Mouse (Mus musculus) forebrain, postnatal 0 days (tissue): ENCODE measurements around the gene Sh3rf1. TPM values are rescaled to one million over a fixed set of nuclear protein-coding genes. Genes with fewer than 3 reads are reported as not detected.

Experiments
- ATAC-seq: fragments of 200-750 bp; cut with Nextera tagmentation; 2 replicates; pipeline ENCODE4 v1.8.0; 2017; ENCODE audit warnings: mild to moderate bottlenecking, moderate library complexity
- DNase-seq: peaks from one replicate; pipeline ENCODE4 v3.0.0-alpha.2; 2015
- H3K27ac ChIP-seq: fragments of 300-500 bp; sonication (generic); 2 replicates; pipeline ENCODE4 v1.5.1; 2014; ENCODE audit warnings: low read depth, mild to moderate bottlenecking, antibody characterized with exemption, low read length, moderate library complexity, mixed read lengths
- H3K27me3 ChIP-seq: fragments of 300-500 bp; sonication (generic); 2 replicates; pipeline ENCODE4 v1.6.1; 2014; ENCODE audit warnings: mild to moderate bottlenecking, low read length, mixed read lengths; ENCODE audit not compliant: insufficient read depth
- H3K36me3 ChIP-seq: fragments of 300-500 bp; sonication (generic); 2 replicates; pipeline ENCODE4 v1.6.1; 2014; ENCODE audit warnings: mild to moderate bottlenecking, moderate library complexity; ENCODE audit not compliant: insufficient read depth
- H3K4me1 ChIP-seq: fragments of 300-500 bp; sonication (generic); 2 replicates; pipeline ENCODE4 v1.6.1; 2014; ENCODE audit warnings: antibody characterized with exemption; ENCODE audit not compliant: insufficient read depth
- H3K4me2 ChIP-seq: fragments of 300-500 bp; sonication (generic); 2 replicates; pipeline ENCODE4 v1.6.1; 2014; ENCODE audit warnings: low read depth, mild to moderate bottlenecking, moderate library complexity
- H3K4me3 ChIP-seq: fragments of 300-500 bp; sonication (generic); 2 replicates; pipeline ENCODE4 v1.5.1; 2014; ENCODE audit warnings: low read depth, low read length, mixed read lengths
- H3K9ac ChIP-seq: fragments of 300-500 bp; sonication (generic); 2 replicates; pipeline ENCODE4 v1.6.1; 2014; ENCODE audit warnings: mild to moderate bottlenecking
- H3K9me3 ChIP-seq: fragments of 300-500 bp; sonication (generic); 2 replicates; pipeline ENCODE4 v1.6.1; 2016; ENCODE audit warnings: low read length
- CTCF ChIP-seq: sonication (generic); IDR thresholded peaks from 2 replicates; pipeline ENCODE4 v1.5.1; 2016; ENCODE audit warnings: antibody characterized with exemption, control low read depth, low read depth
- WGBS: fragments of 180-500 bp; shearing (Covaris S2); extraction: QIAGEN DNeasy Blood & Tissue Kit; methylation state at CpG from one replicate; pipeline ENCODE4 v1.1.7; 2014; 5-methylcytosine and 5-hydroxymethylcytosine counted together
- polyA plus RNA-seq: library from polyadenylated mRNA; unstranded; fragments of >200 nt; fragmentation: Nextera tagmentation; extraction: Ambion mirVana; gene quantifications from 2 replicates; pipeline ENCODE4 v1.2.1, GENCODE M21; 2015
- total RNA-seq: library from RNA; depleted of rRNA; stranded (reverse); fragments of >200 nt; gene quantifications from 2 replicates; pipeline ENCODE4 v1.2.3, GENCODE M21; 2014

Gene Sh3rf1
- total and polyA plus RNA-seq, 2 experiments from 2014 or later: 27.3 to 35.4 TPM

- Histone ChIP-seq H3K27me3 (no peaks in the 10 kb centered on the region), H3K9me3 (no peaks in the 10 kb centered on the region), H3K4me2 (no peak overlapping the region), H3K4me1 (peaks cover 19% of the 10 kb centered on the region; the same call in 1 of the 2 replicates), H3K9ac (no peak overlapping the region), H3K27ac (no peak overlapping the region), H3K4me3 (no peak overlapping the region), H3K36me3 (no peaks in the 10 kb centered on the region)
- no peak for DNase-seq
- 0 out of 2 replicates have a peak, but pooled peaks have one; percentile 3 for ATAC-seq
- 43% methylated on average over 9 of the region's 9 CpGs for WGBS
- TF ChIP-seq CTCF: no peak
Observed at GRCm38 (mm10) chr8:61310403-61310871, 86.8 kb downstream of the Sh3rf1 start.

GRCm38 (mm10) chr8:61313016-61313415, 89.3 kb downstream of the Sh3rf1 start:
- H3K36me3 ChIP-seq: no peaks in the 10 kb centered on the region
- 86% methylated on average over 7 of the region's 7 CpGs for WGBS
- H3K9ac ChIP-seq: no peak overlapping the region
- H3K27me3 ChIP-seq: no peaks in the 10 kb centered on the region
- no peak overlapping the region for H3K4me2 ChIP-seq
- no peak for TF ChIP-seq CTCF
- H3K4me3 ChIP-seq: no peak overlapping the region
- no peak overlapping the region for H3K27ac ChIP-seq
- no peaks in the 10 kb centered on the region for H3K9me3 ChIP-seq
- peaks cover 19% of the 10 kb centered on the region; the same call in 1 of the 2 replicates for H3K4me1 ChIP-seq
- DNase-seq: no peak
- ATAC-seq: no peak

DNA sequence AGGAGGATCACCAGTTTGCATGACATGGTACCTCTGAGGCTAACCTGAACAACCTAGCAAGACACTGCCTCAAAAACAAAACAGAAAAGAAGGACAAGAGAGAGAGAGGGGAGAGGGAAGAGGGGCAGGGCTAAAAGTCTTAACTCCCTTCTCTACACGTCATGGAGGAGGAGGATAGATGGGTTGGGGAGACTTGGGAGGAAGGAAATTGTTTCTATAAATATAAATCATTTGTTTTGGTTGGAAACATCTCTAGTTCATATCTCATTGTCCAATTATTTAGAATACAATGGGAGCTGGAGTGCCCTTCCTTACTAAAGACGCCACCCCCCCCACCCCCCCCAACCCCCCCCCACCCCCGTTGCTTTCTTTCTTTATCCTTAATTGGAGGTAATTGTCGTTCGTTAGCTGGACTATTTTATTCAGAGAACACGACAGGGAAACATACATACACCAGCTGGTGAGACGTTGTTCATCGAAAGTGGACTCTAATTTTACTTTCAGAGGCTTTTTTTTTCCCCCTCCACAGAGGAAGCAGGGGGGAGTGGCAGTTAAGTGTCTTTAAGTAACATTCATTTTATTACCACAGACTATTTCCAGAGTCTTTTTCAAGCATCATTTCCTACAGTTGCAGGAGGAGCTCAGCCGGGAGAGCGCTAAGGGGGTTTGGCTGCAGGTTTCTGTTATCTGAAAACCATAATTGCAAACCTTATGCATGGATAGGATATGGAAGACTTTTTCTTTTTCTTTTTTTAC, 92.5 kb downstream of the Sh3rf1 start:
- 23% methylated on average over 10 of the region's 10 CpGs for WGBS
- no peak overlapping the region for H3K27ac ChIP-seq
- no peak for TF ChIP-seq CTCF

DNA sequence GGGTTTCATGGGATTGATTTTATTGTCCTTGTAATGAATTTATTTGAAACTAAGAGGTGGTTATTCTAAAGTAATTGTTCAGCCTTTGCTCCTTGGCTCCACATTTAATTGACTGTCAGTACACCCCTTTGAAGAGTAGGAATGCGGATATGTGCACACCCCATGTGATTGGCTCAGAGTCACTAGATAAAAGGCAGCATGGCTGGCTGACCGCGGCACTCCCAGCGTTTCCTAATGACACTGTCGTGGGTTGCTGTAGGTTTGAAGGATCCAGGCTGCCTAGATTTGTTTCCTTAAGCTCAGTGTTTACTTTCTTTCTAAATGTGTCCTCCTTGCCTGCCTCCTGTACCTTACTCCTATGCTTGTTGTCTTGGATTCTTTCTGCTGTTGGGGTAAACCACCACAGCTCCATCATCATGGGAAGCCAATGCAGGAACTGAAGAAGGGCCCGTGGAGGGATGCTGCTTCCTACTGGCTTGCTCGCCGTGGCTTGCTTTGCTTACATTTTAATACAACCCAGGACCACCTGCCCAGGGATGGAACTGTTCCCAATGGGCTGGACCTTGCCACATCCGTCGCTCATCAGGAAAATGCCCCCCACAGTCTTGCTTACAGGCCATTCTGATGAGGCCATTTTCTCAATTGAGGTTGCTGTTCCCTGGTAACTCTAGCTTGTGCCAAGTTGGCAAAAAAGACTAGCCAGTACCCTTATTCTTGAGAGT, 93.3 kb downstream of the Sh3rf1 start:
- H3K4me1 ChIP-seq: no peaks in the 10 kb centered on the region
- no peak for TF ChIP-seq CTCF
- no peak overlapping the region for H3K4me2 ChIP-seq
- H3K4me3 ChIP-seq: no peak overlapping the region
- H3K27ac ChIP-seq: no peak overlapping the region
- no peaks in the 10 kb centered on the region for H3K36me3 ChIP-seq
- 37% methylated on average over 10 of the region's 10 CpGs for WGBS
- H3K9me3 ChIP-seq: no peaks in the 10 kb centered on the region
- H3K9ac ChIP-seq: no peak overlapping the region
- ATAC-seq (peak; percentile 32; the same call in 1 of the 2 replicates), DNase-seq (no peak)
- H3K27me3 ChIP-seq: no peaks in the 10 kb centered on the region

More for the DNA sequence above, 92.5 kb downstream of the Sh3rf1 start:
- Histone ChIP-seq H3K36me3 (no peaks in the 10 kb centered on the region), H3K4me2 (no peak overlapping the region), H3K9me3 (no peaks in the 10 kb centered on the region), H3K4me1 (no peaks in the 10 kb centered on the region), H3K27me3 (no peaks in the 10 kb centered on the region), H3K4me3 (no peak overlapping the region), H3K9ac (no peak overlapping the region)
- no peak for DNase-seq
- no peak; the same call in 1 of the 2 replicates for ATAC-seq

- H3K4me1 ChIP-seq: no peaks in the 10 kb centered on the region
- 51% methylated on average over 6 of the region's 6 CpGs for WGBS
Observed at GRCm38 (mm10) chr8:61317535-61318136, 94.0 kb downstream of the Sh3rf1 start.

DNA sequence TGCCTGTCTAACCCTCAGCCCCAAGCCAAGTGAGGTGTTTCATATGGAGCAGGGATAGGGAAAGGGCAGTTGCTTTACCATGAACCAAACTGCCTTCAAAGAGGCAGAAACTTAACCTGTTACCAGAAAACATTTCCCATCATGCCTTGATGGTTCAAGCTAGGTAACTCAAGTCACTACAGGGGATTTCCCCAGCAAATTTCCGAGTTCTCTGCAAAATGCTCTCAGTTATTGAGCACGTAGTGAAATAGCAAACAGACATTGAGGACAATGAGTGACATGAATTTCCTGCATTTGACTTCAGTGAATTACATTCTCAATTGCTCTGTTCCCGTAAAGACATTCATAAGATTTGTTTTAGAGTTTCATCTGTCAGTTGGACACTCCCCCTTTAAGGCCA, 97.5 kb downstream of the Sh3rf1 start:
- Histone ChIP-seq H3K27me3 (no peaks in the 10 kb centered on the region), H3K9ac (no peak overlapping the region), H3K4me1 (peaks cover 4% of the 10 kb centered on the region; the same call in 1 of the 2 replicates), H3K4me3 (no peak overlapping the region), H3K27ac (no peak overlapping the region), H3K9me3 (no peaks in the 10 kb centered on the region), H3K4me2 (no peak overlapping the region), H3K36me3 (no peaks in the 10 kb centered on the region)
- no peak for TF ChIP-seq CTCF
- ATAC-seq (no peak), DNase-seq (no peak)
- 60% methylated on average over 3 of the region's 3 CpGs for WGBS

More at GRCm38 (mm10) chr8:61317535-61318136, 94.0 kb downstream of the Sh3rf1 start:
- Histone ChIP-seq H3K4me3 (no peak overlapping the region), H3K36me3 (no peaks in the 10 kb centered on the region), H3K9me3 (no peaks in the 10 kb centered on the region), H3K27me3 (no peaks in the 10 kb centered on the region), H3K9ac (no peak overlapping the region), H3K4me2 (no peak overlapping the region), H3K27ac (no peak overlapping the region)
- DNase-seq (no peak), ATAC-seq (peak; percentile 28; the same call in 1 of the 2 replicates)
- no peak for TF ChIP-seq CTCF
